Mouse (Mus musculus) bone marrow, adult 2 months (tissue): ENCODE results near the gene Slc4a8. TPM values are rescaled to one million over a fixed set of nuclear protein-coding genes. Genes with fewer than 3 reads are reported as not detected.

Experiments
- H3K27ac ChIP-seq: fragments of 200-500 bp; 2 replicates; pipeline ENCODE4 v1.5.1; 2012; ENCODE audit warnings: low read depth, mild to moderate bottlenecking, control low read depth, inconsistent platforms, low read length; ENCODE audit not compliant: control insufficient read depth, poor library complexity, insufficient read depth
- H3K4me1 ChIP-seq: fragments of 200-500 bp; 2 replicates; pipeline ENCODE4 v1.6.1; 2011; ENCODE audit warnings: low read length; ENCODE audit not compliant: control insufficient read depth, insufficient read depth
- H3K4me3 ChIP-seq: fragments of 200-500 bp; replicated peaks from 2 replicates; pipeline ENCODE3; 2011; ENCODE audit warnings: mild to moderate bottlenecking, low read depth, low read length, control low read depth; ENCODE audit not compliant: control insufficient read depth
- CTCF ChIP-seq: fragments of 200-500 bp; IDR thresholded peaks from 2 replicates; pipeline ENCODE4 v1.5.1; 2011; ENCODE audit warnings: low read length, control low read depth; ENCODE audit not compliant: control insufficient read depth, insufficient read depth
- POLR2A ChIP-seq: fragments of 200-500 bp; IDR thresholded peaks from 2 replicates; pipeline ENCODE4 v1.6.1; 2011; ENCODE audit warnings: low read depth, mild to moderate bottlenecking, control low read depth, low read length, borderline replicate concordance; ENCODE audit not compliant: control insufficient read depth
- WGBS: fragments of 180-500 bp; shearing (Covaris S2); methylation state at CpG from one replicate; pipeline ENCODE4 v1.1.7; 2018; 5-methylcytosine and 5-hydroxymethylcytosine counted together
- polyA plus RNA-seq: library from polyadenylated mRNA; stranded (reverse); fragments of >200 nt; gene quantifications from 2 replicates; pipeline ENCODE4 v1.2.4, GENCODE M21; 2011; ENCODE audit warnings: low replicate concordance; ENCODE audit not compliant: missing spikeins, insufficient read depth, insufficient read length

Gene Slc4a8
- polyA plus RNA-seq, 1 experiment, result 5.2 TPM

- Histone ChIP-seq H3K4me1 (peaks cover 3% of the 10 kb centered on the region; the same call in 1 of the 2 replicates), H3K4me3 (peak overlapping the region; percentile 33), H3K27ac (peak overlapping the region; percentile 33; the same call in 1 of the 2 replicates)
- no peak for TF ChIP-seq CTCF
- TF ChIP-seq POLR2A, result no peak
- 8% methylated on average over 27 of the region's 27 CpGs for WGBS
These were observed 14.2 kb upstream of the Slc4a8 start for GRCm38 (mm10) chr15:100747121-100747963.

GRCm38 (mm10) chr15:100748584-100748983, 13.0 kb upstream of the Slc4a8 start:
- 77% methylated on average over 3 of the region's 3 CpGs for WGBS
- H3K4me1 ChIP-seq, result peaks cover 2% of the 10 kb centered on the region; the same call in 1 of the 2 replicates
- H3K4me3 ChIP-seq, result no peak overlapping the region
- TF ChIP-seq POLR2A (no peak), CTCF (no peak)
- H3K27ac ChIP-seq, result no peak overlapping the region

GRCm38 (mm10) chr15:100749751-100750538, 11.6 kb upstream of the Slc4a8 start:
- Histone ChIP-seq H3K4me3 (no peak overlapping the region), H3K27ac (peak overlapping the region; percentile 18; the same call in 1 of the 2 replicates), H3K4me1 (peaks cover 3% of the 10 kb centered on the region)
- 20% methylated on average over 10 of the region's 10 CpGs for WGBS
- TF ChIP-seq CTCF, result no peak
- no peak for TF ChIP-seq POLR2A

GRCm38 (mm10) chr15:100752439-100752838, 9.1 kb upstream of the Slc4a8 start:
- peaks cover 3% of the 10 kb centered on the region for H3K4me1 ChIP-seq
- TF ChIP-seq CTCF, result no peak
- TF ChIP-seq POLR2A, result no peak

GRCm38 (mm10) chr15:100753045-100753444, 8.5 kb upstream of the Slc4a8 start:
- peaks cover 6% of the 10 kb centered on the region for H3K4me1 ChIP-seq
- no peak overlapping the region for H3K4me3 ChIP-seq
- no peak for TF ChIP-seq CTCF
- TF ChIP-seq POLR2A, result no peak
- no peak overlapping the region for H3K27ac ChIP-seq
- WGBS, result 79% methylated on average over 5 of the region's 5 CpGs

More at GRCm38 (mm10) chr15:100752439-100752838, 9.1 kb upstream of the Slc4a8 start:
- Histone ChIP-seq H3K4me3 (no peak overlapping the region), H3K27ac (no peak overlapping the region)
- WGBS, result 75% methylated on average over 2 of the region's 2 CpGs

GRCm38 (mm10) chr15:100754041-100754440, 7.5 kb upstream of the Slc4a8 start:
- TF ChIP-seq CTCF (no peak), POLR2A (no peak)
- H3K4me1 ChIP-seq, result peaks cover 6% of the 10 kb centered on the region
- no peak overlapping the region for H3K4me3 ChIP-seq
- H3K27ac ChIP-seq, result no peak overlapping the region
- WGBS, result 40% methylated on average over 7 of the region's 7 CpGs

- peaks cover 4% of the 10 kb centered on the region for H3K4me1 ChIP-seq
- H3K4me3 ChIP-seq, result no peak overlapping the region
- no peak overlapping the region for H3K27ac ChIP-seq
- 3% methylated on average over 11 of the region's 11 CpGs for WGBS
- TF ChIP-seq POLR2A (no peak), CTCF (peak; percentile 74)
These were observed 6.6 kb upstream of the Slc4a8 start for GRCm38 (mm10) chr15:100754805-100755497.
